Mouse (Mus musculus) MEL (cell line): ENCODE measurements at regions not wholly inside any gene's neighbourhood (a gene's known extent, or its start where the extent isn't known, plus 50 kb on each side); places are given as distances from the start of the nearest gene placed in this dataset.
A peak's percentile ranks its signal among the peaks of the same experiment; 100 is the strongest.

Source experiments
- DNase-seq: peaks from one replicate; pipeline ENCODE4 v3.0.0; 2011; ENCODE audit warnings: low read depth, low spot score
- H3K27ac ChIP-seq: 2 replicates; pipeline ENCODE4 v1.5.1; 2012; ENCODE audit warnings: low read depth, mild to moderate bottlenecking, control low read depth, low read length, moderate library complexity; ENCODE audit not compliant: control insufficient read depth
- H3K27me3 ChIP-seq, 2 experiments: fragments of 150-350 bp in 1 of 2; sonication (generic) in 1 of 2; 2 replicates each; pipeline ENCODE4 v1.6.1; 2012; ENCODE audit warnings: low read length in 2 of 2, mild to moderate bottlenecking in 2 of 2, improper control_type of control experiment in 1 of 2, moderate library complexity in 1 of 2; ENCODE audit not compliant: insufficient read depth in 2 of 2, control insufficient read depth in 1 of 2
- H3K36me3 ChIP-seq, 2 experiments: 2 replicates each; pipeline ENCODE4 v1.6.1; 2012 to 2014; ENCODE audit warnings: low read length in 2 of 2, improper control_type of control experiment in 1 of 2, inconsistent platforms in 1 of 2, mild to moderate bottlenecking in 1 of 2; ENCODE audit not compliant: insufficient read depth in 2 of 2, control insufficient read depth in 1 of 2
- H3K4me1 ChIP-seq, 2 experiments: fragments of 150-350 bp in 1 of 2; sonication (generic) in 1 of 2; 2 replicates each; pipeline ENCODE4 v1.6.1; 2012; ENCODE audit warnings: low read length in 2 of 2, improper control_type of control experiment in 1 of 2, mild to moderate bottlenecking in 1 of 2; ENCODE audit not compliant: insufficient read depth in 2 of 2, control insufficient read depth in 1 of 2
- H3K4me3 ChIP-seq, 2 experiments: fragments of 150-350 bp in 1 of 2; sonication (generic) in 1 of 2; 2 replicates each; pipeline ENCODE4 v1.5.1; 2012; ENCODE audit warnings: low read depth in 2 of 2, low read length in 2 of 2, mild to moderate bottlenecking in 2 of 2, moderate library complexity in 2 of 2, control low read depth in 1 of 2, improper control_type of control experiment in 1 of 2; ENCODE audit not compliant: control insufficient read depth in 1 of 2, insufficient read depth in 1 of 2
- H3K79me2 ChIP-seq: 2 replicates; pipeline ENCODE4 v1.6.1; 2012; ENCODE audit warnings: mild to moderate bottlenecking, low read length, moderate library complexity; ENCODE audit not compliant: control insufficient read depth, poor library complexity, insufficient read depth
- H3K9ac ChIP-seq: 2 replicates; pipeline ENCODE4 v1.6.1; 2012; ENCODE audit warnings: low read depth, mild to moderate bottlenecking, control low read depth, low read length, moderate library complexity; ENCODE audit not compliant: control insufficient read depth, poor library complexity, severe bottlenecking
- H3K9me3 ChIP-seq: fragments of 150-350 bp; sonication (generic); replicated peaks from 2 replicates; pipeline ENCODE4 v1.6.1; 2012; ENCODE audit warnings: mild to moderate bottlenecking, low read length, improper control_type of control experiment, moderate library complexity; ENCODE audit not compliant: insufficient read depth
- BHLHE40 ChIP-seq: IDR thresholded peaks from 2 replicates; pipeline ENCODE4 v1.6.1; 2012; ENCODE audit warnings: low read depth, mild to moderate bottlenecking, inconsistent platforms, low read length, improper control_type of control experiment, borderline replicate concordance
- CHD2 ChIP-seq: IDR thresholded peaks from 2 replicates; pipeline ENCODE4 v1.6.1; 2011; ENCODE audit warnings: low read length, improper control_type of control experiment
- E2F4 ChIP-seq: IDR thresholded peaks from 2 replicates; pipeline ENCODE4 v1.6.1; 2011; ENCODE audit warnings: low read depth, low read length, improper control_type of control experiment, borderline replicate concordance
- ELF1 ChIP-seq: IDR thresholded peaks from 2 replicates; pipeline ENCODE4 v1.6.1; 2014; ENCODE audit warnings: low read depth, mild to moderate bottlenecking, inconsistent platforms, low read length, improper control_type of control experiment, moderate library complexity
- EP300 ChIP-seq, 2 experiments: IDR thresholded peaks; 2 replicates each; pipeline ENCODE4 v1.6.1; 2011; ENCODE audit warnings: improper control_type of control experiment in 2 of 2, low read length in 2 of 2, low read depth in 1 of 2, mild to moderate bottlenecking in 1 of 2
- ETS1 ChIP-seq: IDR thresholded peaks from 2 replicates; pipeline ENCODE4 v1.6.1; 2012; ENCODE audit warnings: low read depth, mild to moderate bottlenecking, inconsistent platforms, low read length, improper control_type of control experiment, moderate library complexity
- GABPA ChIP-seq: IDR thresholded peaks from 2 replicates; pipeline ENCODE4 v1.6.1; 2012; ENCODE audit warnings: low read depth, mild to moderate bottlenecking, inconsistent platforms, low read length, improper control_type of control experiment, moderate library complexity
- GATA1 ChIP-seq: IDR thresholded peaks from 2 replicates; pipeline ENCODE4 v1.6.1; 2011; ENCODE audit warnings: low read depth, low read length, improper control_type of control experiment
- JUND ChIP-seq: IDR thresholded peaks from 2 replicates; pipeline ENCODE4 v1.6.1; 2011; ENCODE audit warnings: low read depth, mild to moderate bottlenecking, improper control_type of control experiment, low read length
- KAT2A ChIP-seq: conservative IDR thresholded peaks from 2 replicates; pipeline ENCODE4 v1.6.1; 2012; ENCODE audit warnings: low read depth, low read length, improper control_type of control experiment, inconsistent platforms
- MAFK ChIP-seq: IDR thresholded peaks from 2 replicates; pipeline ENCODE4 v1.6.1; 2011; ENCODE audit warnings: low read depth, mild to moderate bottlenecking, low read length, improper control_type of control experiment, borderline replicate concordance
- MAZ ChIP-seq: IDR thresholded peaks from 2 replicates; pipeline ENCODE4 v1.6.1; 2012; ENCODE audit warnings: low read depth, mild to moderate bottlenecking, inconsistent platforms, low read length, improper control_type of control experiment
- MYB ChIP-seq: IDR thresholded peaks from 2 replicates; pipeline ENCODE4 v1.6.1; 2011; ENCODE audit warnings: mild to moderate bottlenecking, low read depth, low read length, improper control_type of control experiment
- NELFE ChIP-seq: IDR thresholded peaks from 2 replicates; pipeline ENCODE4 v1.6.1; 2011; ENCODE audit warnings: low read depth, low read length, improper control_type of control experiment
- POLR2A ChIP-seq, 2 experiments: IDR thresholded peaks; 2 replicates each; pipeline ENCODE4 v1.6.1; 2011 to 2012; ENCODE audit warnings: low read length in 2 of 2, mild to moderate bottlenecking in 2 of 2, control low read depth in 1 of 2, improper control_type of control experiment in 1 of 2, low read depth in 1 of 2, moderate library complexity in 1 of 2; ENCODE audit not compliant: control insufficient read depth in 1 of 2, insufficient read depth in 1 of 2, poor library complexity in 1 of 2
- POLR2AphosphoS5 ChIP-seq: IDR thresholded peaks from 2 replicates; pipeline ENCODE4 v1.6.1; 2012; ENCODE audit warnings: low read depth, borderline replicate concordance, mild to moderate bottlenecking, inconsistent platforms, low read length, moderate library complexity, mixed read lengths
- RAD21 ChIP-seq: IDR thresholded peaks from 2 replicates; pipeline ENCODE4 v1.6.1; 2011; ENCODE audit warnings: mild to moderate bottlenecking, low read depth, low read length, improper control_type of control experiment
- TCF12 ChIP-seq: IDR thresholded peaks from 2 replicates; pipeline ENCODE4 v1.6.1; 2014; ENCODE audit warnings: low read depth, mild to moderate bottlenecking, inconsistent platforms, low read length, improper control_type of control experiment, moderate library complexity
- UBTF ChIP-seq: IDR thresholded peaks from 2 replicates; pipeline ENCODE4 v1.6.1; 2012; ENCODE audit warnings: low read depth, mild to moderate bottlenecking, inconsistent platforms, low read length, improper control_type of control experiment, moderate library complexity, borderline replicate concordance; ENCODE audit not compliant: insufficient read depth
- USF2 ChIP-seq, 2 experiments: IDR thresholded peaks; 2 replicates each; pipeline ENCODE4 v1.6.1; 2011 to 2012; ENCODE audit warnings: improper control_type of control experiment in 2 of 2, low read length in 2 of 2, borderline replicate concordance in 1 of 2, inconsistent platforms in 1 of 2, low read depth in 1 of 2, mild to moderate bottlenecking in 1 of 2; ENCODE audit not compliant: insufficient read depth in 1 of 2
- ZC3H11A ChIP-seq: IDR thresholded peaks from 2 replicates; pipeline ENCODE4 v1.6.1; 2012; ENCODE audit warnings: low read depth, mild to moderate bottlenecking, inconsistent platforms, low read length, improper control_type of control experiment
- ZNF384 ChIP-seq: IDR thresholded peaks from 2 replicates; pipeline ENCODE4 v1.6.1; 2012; ENCODE audit warnings: low read depth, mild to moderate bottlenecking, inconsistent platforms, low read length, improper control_type of control experiment

DNA sequence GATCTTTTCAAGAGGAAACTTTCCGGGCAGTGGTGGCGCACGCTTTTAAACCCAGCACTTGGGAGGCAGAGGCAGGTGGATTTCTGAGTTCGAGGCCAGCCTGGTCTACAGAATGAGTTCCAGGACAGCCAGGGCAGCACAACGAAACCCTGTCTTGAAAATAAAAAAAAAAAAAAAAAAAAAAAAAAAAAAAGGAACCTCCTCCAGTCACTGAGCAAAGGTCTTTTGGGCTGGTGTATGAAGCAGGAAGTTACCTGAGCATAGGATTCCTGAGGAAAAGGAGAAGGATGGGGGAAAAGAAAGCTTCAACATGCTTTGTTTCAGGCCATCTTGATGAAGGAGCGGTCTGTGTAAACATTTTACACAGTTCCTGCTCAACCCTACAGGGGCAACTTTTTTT lies 72.9 kb upstream of the Serbp1 start:
- no peak for DNase-seq
- Histone ChIP-seq H3K27me3 (no peaks in the 10 kb centered on the region), H3K9me3 (no peaks in the 10 kb centered on the region), H3K27ac (no peak overlapping the region)
- TF ChIP-seq EP300 (IDR thresholded peaks at IDR 0.05; ENCODE audit: low read depth in 1 of 2, low read length in 2 of 2) (no peak), E2F4 (no peak), JUND (no peak), RAD21 (no peak), MYB (no peak), ZNF384 (peak; percentile 96), ELF1 (0 out of 2 replicates have a peak, but pooled peaks have one; percentile 10)
- TF ChIP-seq, all 39 proteins: peak for 2
- peaks cover 0 to 25% of the 10 kb centered on the region in 2 experiments; a peak in 2 of 4 replicates for H3K36me3 ChIP-seq
- no peak overlapping the region for H3K9ac ChIP-seq
- H3K4me1 ChIP-seq = peaks cover 9 to 35% of the 10 kb centered on the region in 2 experiments
- no peaks in the 10 kb centered on the region for H3K79me2 ChIP-seq
- H3K4me3 ChIP-seq = no peak overlapping the region

DNA sequence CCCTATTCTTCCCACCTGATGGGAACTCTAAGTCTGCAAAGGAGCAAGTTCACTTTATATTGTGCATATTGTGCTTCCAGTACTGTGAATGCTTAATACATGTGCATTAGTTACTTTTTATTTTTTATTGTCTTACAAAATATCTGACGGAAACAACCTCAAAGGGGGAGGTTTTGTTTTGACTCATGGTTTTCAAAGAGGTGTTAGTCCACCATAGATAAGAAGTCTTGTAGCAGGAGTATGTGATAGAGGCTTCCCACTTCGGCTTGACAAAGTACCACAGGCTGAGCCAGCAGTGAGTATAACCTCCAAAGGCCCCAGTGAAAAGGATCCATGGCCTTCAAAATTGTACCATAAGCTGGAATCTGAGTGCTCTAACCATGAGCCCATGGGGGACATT lies 74.0 kb upstream of the Serbp1 start:
- Histone ChIP-seq H3K9ac (no peak overlapping the region), H3K36me3 (peaks cover 0 to 37% of the 10 kb centered on the region in 2 experiments; a peak in 2 of 4 replicates), H3K27me3 (no peaks in the 10 kb centered on the region), H3K27ac (no peak overlapping the region), H3K4me3 (no peak overlapping the region), H3K9me3 (no peaks in the 10 kb centered on the region), H3K79me2 (no peaks in the 10 kb centered on the region), H3K4me1 (peaks cover 14 to 38% of the 10 kb centered on the region in 2 experiments)
- peak; percentile 52 for DNase-seq
- no peak for TF ChIP-seq USF2 (IDR thresholded peaks at IDR 0.05; ENCODE audit: borderline replicate concordance in 1 of 2, insufficient read depth in 1 of 2, low read depth in 1 of 2, low read length in 2 of 2)
- no peak for TF ChIP-seq POLR2AphosphoS5
- TF ChIP-seq BHLHE40 = no peak
- TF ChIP-seq TCF12 = 0 out of 2 replicates have a peak, but pooled peaks have one; percentile 15
- no peak for TF ChIP-seq UBTF
- no peak for TF ChIP-seq RAD21
- TF ChIP-seq ETS1 = 0 out of 2 replicates have a peak, but pooled peaks have one; percentile 23
- TF ChIP-seq CHD2 = no peak
- no peak for TF ChIP-seq MAFK
- TF ChIP-seq ZC3H11A = no peak
- TF ChIP-seq GATA1 = peak; percentile 78
- TF ChIP-seq POLR2A (IDR thresholded peaks at IDR 0.05; ENCODE audit: control insufficient read depth in 1 of 2, insufficient read depth in 1 of 2, low read depth in 1 of 2, low read length in 2 of 2, poor library complexity in 1 of 2) = no peak
- no peak for TF ChIP-seq MYB
- no peak for TF ChIP-seq NELFE
- TF ChIP-seq EP300 (IDR thresholded peaks at IDR 0.05; ENCODE audit: low read depth in 1 of 2, low read length in 2 of 2) = peak; percentile 18 to 52; a peak in 2 of 4 replicates
- no peak for TF ChIP-seq KAT2A
- TF ChIP-seq MAZ = no peak
- no peak for TF ChIP-seq GABPA
